Mouse (Mus musculus) G1E (cell line): ENCODE measurements around the gene Gm10134.

Experiments
- CTCF ChIP-seq: IDR thresholded peaks from 2 replicates; pipeline ENCODE4 v1.5.1; 2012; ENCODE audit warnings: low read depth, low read length, inconsistent platforms, mixed read lengths
- POLR2AphosphoS5 ChIP-seq: IDR thresholded peaks from 2 replicates; pipeline ENCODE4 v1.6.1; 2012; ENCODE audit warnings: low read depth, low read length, inconsistent platforms; ENCODE audit not compliant: insufficient replicate concordance

DNA sequence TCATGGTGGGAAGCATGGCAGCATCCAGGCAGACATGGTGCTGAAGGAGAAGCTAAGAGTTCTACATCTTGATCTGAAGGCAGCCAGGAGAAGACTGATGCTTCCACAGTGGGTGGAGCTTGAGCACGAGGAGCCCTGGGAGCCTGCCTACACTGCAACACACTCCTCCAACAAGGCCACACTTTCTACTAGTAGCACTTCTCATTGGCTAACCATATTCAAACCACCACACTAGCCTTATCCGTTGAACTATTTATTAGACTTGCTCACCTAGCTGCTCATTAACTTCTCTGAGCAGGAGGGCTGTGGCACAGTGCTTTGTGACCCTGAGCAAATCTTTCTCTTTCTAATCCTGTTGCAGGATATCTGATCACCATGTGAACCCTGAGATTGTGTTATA, 22.0 kb upstream of the Gm10134 start:
- no peak for TF ChIP-seq CTCF
- no peak for TF ChIP-seq POLR2AphosphoS5
